Mouse (Mus musculus) heart, adult 2 months (tissue): ENCODE data around the gene Epgn.

Source experiments
- CTCF ChIP-seq: fragments of 200-600 bp; IDR thresholded peaks from 2 replicates; pipeline ENCODE4 v1.8.1; 2022; ENCODE audit warnings: antibody characterized with exemption, mild to moderate bottlenecking, moderate library complexity
- EP300 ChIP-seq: fragments of 200-500 bp; IDR thresholded peaks from 2 replicates; pipeline ENCODE4 v1.6.1; 2011; ENCODE audit warnings: low read depth, low read length, control low read depth; ENCODE audit not compliant: insufficient read depth
- POLR2A ChIP-seq: fragments of 200-500 bp; IDR thresholded peaks from 2 replicates; pipeline ENCODE4 v1.6.1; 2011; ENCODE audit warnings: mild to moderate bottlenecking, low read depth, low read length, control low read depth; ENCODE audit not compliant: insufficient read depth

- no peak for TF ChIP-seq CTCF
- no peak for TF ChIP-seq EP300
- no peak for TF ChIP-seq POLR2A
Observed at GRCm38 (mm10) chr5:91073626-91074025, 46.4 kb downstream of the Epgn start.
